20 mouse cellular contexts compared by ENCODE assay signal in the genomic region with DNA sequence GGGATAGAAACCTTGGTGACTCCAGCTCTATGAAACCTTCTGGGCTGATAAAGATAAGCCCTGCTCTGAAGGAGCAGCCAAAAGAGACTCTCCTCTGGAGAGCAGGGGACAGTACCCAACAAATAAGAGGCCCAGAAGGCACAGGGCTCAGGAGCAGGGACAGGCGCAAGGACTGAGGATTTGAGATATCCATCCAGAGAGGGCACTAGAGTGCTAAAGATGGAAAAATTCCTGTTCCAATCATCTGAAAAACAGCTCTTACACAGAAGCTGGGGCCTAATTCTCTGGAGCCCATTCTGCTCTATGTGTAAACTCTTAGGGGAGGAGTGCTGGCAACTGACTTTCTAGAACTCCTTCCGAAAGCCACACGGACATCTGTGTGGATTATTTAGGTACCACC.
DNase-seq lines count a peak whose midpoint lies in the region; ATAC-seq and TF ChIP-seq lines count a peak whose summit lies in the region.
"Had no signal": no experiment of that assay in that cellular context is flagged by ENCODE, and none has a peak within 500 bp of the region (broad histone marks: within the 10 kb centered on the region; RNA-seq: fewer than 3 reads in every experiment).

No protein-coding gene starts in this region.

- DNase-seq in heart, adult 2 months: no peak
- no peak for DNase-seq in heart, adult 11 months
- DNase-seq in left cerebral cortex, adult 2 months (ENCODE audit: extremely low spot score in 1 of 2, low spot score in 2 of 2): no peak
- DNase-seq in left cerebral cortex, postnatal 36 days (ENCODE audit: low spot score in 2 of 2): no peak
- no peak for DNase-seq in CH12.LX (ENCODE audit: extremely low read depth)
- peak; percentile 54 for DNase-seq in brain, adult 2 months (ENCODE audit: low read depth, low spot score)
- DNase-seq: cerebellum, adult 9-11 months; embryo, embryonic 11 days; gastrocnemius, postnatal 10 days; heart, postnatal 4 days; kidney, adult 18-20 months; right cerebral cortex, adult 18-20 months; thymus, postnatal 14 days had no signal

- TF ChIP-seq RAD21 in CH12.LX (IDR thresholded peaks at IDR 0.05; ENCODE audit: low read depth, low read length): peak; percentile 20

- H3K4me3 ChIP-seq in heart, adult 2 months: no peak overlapping the region
- H3K4me3 ChIP-seq in left cerebral cortex, adult 2 months: no peak overlapping the region
- H3K4me3 ChIP-seq in CH12.LX (replicated peaks in 1 of 3; ENCODE audit: low read depth in 2 of 3, low read length in 2 of 3, poor library complexity in 1 of 3): no peak overlapping the region
- H3K4me3 ChIP-seq: embryonic facial prominence, embryonic 15.5 days; heart, embryonic 15.5 days had no signal

- no peak for TF ChIP-seq POLR2A in heart, adult 2 months (IDR thresholded peaks at IDR 0.05; ENCODE audit: insufficient read depth, low read depth, low read length)
- no peak for TF ChIP-seq POLR2A in CH12.LX (IDR thresholded peaks at IDR 0.05; ENCODE audit: low read depth, low read length)

- H3K4me1 ChIP-seq in heart, adult 2 months (ENCODE audit: control insufficient read depth, insufficient read depth, low read length): no peaks in the 10 kb centered on the region
- no peaks in the 10 kb centered on the region for H3K4me1 ChIP-seq in CH12.LX (ENCODE audit: control insufficient read depth in 1 of 2, insufficient read depth in 2 of 2)

- 77% methylated on average over 3 of the region's 3 CpGs for WGBS in heart, adult 2 months

- no peaks in the 10 kb centered on the region for H3K9me3 ChIP-seq in CH12.LX (replicated peaks; ENCODE audit: low read length)
- H3K9me3 ChIP-seq: embryonic facial prominence, embryonic 15.5 days; heart, embryonic 15.5 days had no signal

- no peaks in the 10 kb centered on the region for H3K27me3 ChIP-seq in heart, adult 2 months (ENCODE audit: control insufficient read depth, insufficient read depth, low read length)
- no peaks in the 10 kb centered on the region for H3K27me3 ChIP-seq in CH12.LX (replicated peaks)
- H3K27me3 ChIP-seq: embryonic facial prominence, embryonic 15.5 days; heart, embryonic 15.5 days had no signal

- H3K9ac ChIP-seq in heart, adult 2 months (ENCODE audit: low read depth, low read length): no peak overlapping the region
- H3K9ac ChIP-seq in CH12.LX (ENCODE audit: insufficient read depth, low read depth): no peak overlapping the region
- H3K9ac ChIP-seq: embryonic facial prominence, embryonic 15.5 days; heart, embryonic 15.5 days; liver, embryonic 14.5 days had no signal

- TF ChIP-seq CTCF in heart, adult 2 months (IDR thresholded peaks at IDR 0.05): 0 out of 2 replicates have a peak, but pooled peaks have one; percentile 7
- peak; percentile 27 for TF ChIP-seq CTCF in left cerebral cortex, adult 2 months (IDR thresholded peaks at IDR 0.05)
- TF ChIP-seq CTCF in CH12.LX (conservative IDR thresholded peaks at IDR 0.05 in 1 of 2, IDR thresholded peaks at IDR 0.05 in 1 of 2; ENCODE audit: low read depth in 2 of 2, low read length in 2 of 2): peak in 1 of 2 experiments; percentile 25; a peak in 2 of 4 replicates

- no peak overlapping the region for H3K27ac ChIP-seq in heart, adult 2 months
- H3K27ac ChIP-seq in left cerebral cortex, adult 2 months: no peak overlapping the region
- no peak overlapping the region for H3K27ac ChIP-seq in CH12.LX (ENCODE audit: insufficient read depth, low read depth)
- H3K27ac ChIP-seq: embryonic facial prominence, embryonic 15.5 days; heart, embryonic 15.5 days; liver, embryonic 14.5 days had no signal

- in situ Hi-C loops in CH12.LX (cut with MboI; ENCODE audit: low pct_ligation_motif_present, low pct_unique_long_range_greater_than_20kb, low sequenced_read_pairs): no loop called here

- dilution Hi-C loops in CH12.LX (cut with MboI; ENCODE audit: extremely low pct_ligation_motif_present, extremely low pct_unique_long_range_greater_than_20kb, low sequenced_read_pairs): no loop called here

- TF ChIP-seq EP300 in heart, adult 2 months (IDR thresholded peaks at IDR 0.05; ENCODE audit: insufficient read depth, low read depth, low read length): no peak
- TF ChIP-seq EP300 in CH12.LX (IDR thresholded peaks at IDR 0.05; ENCODE audit: low read length): no peak

- no peaks in the 10 kb centered on the region for H3K36me3 ChIP-seq in heart, adult 2 months (ENCODE audit: control insufficient read depth, insufficient read depth, low read length)
- no peaks in the 10 kb centered on the region for H3K36me3 ChIP-seq in CH12.LX (replicated peaks in 1 of 2; ENCODE audit: control insufficient read depth in 1 of 2, insufficient read depth in 1 of 2, low read length in 1 of 2)
- H3K36me3 ChIP-seq: embryonic facial prominence, embryonic 15.5 days; heart, embryonic 15.5 days had no signal

- ATAC-seq in monocyte, adult 5-6 weeks (replicated peaks; ENCODE audit: insufficient number of reproducible peaks, low FRiP score, low TSS enrichment, poor library complexity, severe bottlenecking): no peak
- ATAC-seq: activated CD4-positive, CD25-positive, alpha-beta regulatory T cell, adult 4 months; hindbrain, embryonic 16.5 days; midbrain, embryonic 16.5 days had no signal

- H3K79me2 ChIP-seq in heart, adult 2 months (replicated peaks; ENCODE audit: control insufficient read depth, insufficient read depth, low read length): no peaks in the 10 kb centered on the region
- no peaks in the 10 kb centered on the region for H3K79me2 ChIP-seq in CH12.LX (replicated peaks; ENCODE audit: control insufficient read depth, extremely low read depth, insufficient read depth, poor library complexity, severe bottlenecking)

- H3K4me2 ChIP-seq in CH12.LX (ENCODE audit: insufficient read depth, low read depth, poor library complexity, severe bottlenecking): no peak overlapping the region
- H3K4me2 ChIP-seq: embryonic facial prominence, embryonic 15.5 days; heart, embryonic 15.5 days had no signal

- intact Hi-C loops in heart, adult 2 months (cut with DNase I): no loop called here
- intact Hi-C loops in left cerebral cortex, adult 2 months (cut with DNase I): no loop called here
- intact Hi-C loops in left cerebral cortex, postnatal 36 days (cut with DNase I): loop anchor here (10.0 kb wide), 2 partner anchors 232 to 332 kb away; no protein-coding TSS in a partner anchor

TF ChIP-seq in CH12.LX, 34 proteins besides CTCF, POLR2A, EP300 and RAD21:
- no peak for TF ChIP-seq NRF1 (IDR thresholded peaks at IDR 0.05; ENCODE audit: low read depth, low read length)
- TF ChIP-seq MEF2A (IDR thresholded peaks at IDR 0.05; ENCODE audit: borderline replicate concordance, low read depth, low read length): no peak
- TF ChIP-seq IRF4 (IDR thresholded peaks at IDR 0.05; ENCODE audit: low read depth, low read length): no peak
- no peak for TF ChIP-seq CHD1 (IDR thresholded peaks at IDR 0.05; ENCODE audit: low read depth, low read length)
- TF ChIP-seq USF2 (conservative IDR thresholded peaks at IDR 0.05; ENCODE audit: low read depth, low read length): no peak
- TF ChIP-seq ZMIZ1 (IDR thresholded peaks at IDR 0.05; ENCODE audit: low read depth, low read length): no peak
- no peak for TF ChIP-seq CHD2 (IDR thresholded peaks at IDR 0.05; ENCODE audit: low read length)
- TF ChIP-seq MAFK (IDR thresholded peaks at IDR 0.05; ENCODE audit: insufficient replicate concordance, low read length): no peak
- no peak for TF ChIP-seq RCOR1 (conservative IDR thresholded peaks at IDR 0.05; ENCODE audit: low read depth, low read length)
- TF ChIP-seq ZC3H11A (IDR thresholded peaks at IDR 0.05; ENCODE audit: low read depth, low read length): no peak
- no peak for TF ChIP-seq HCFC1 (IDR thresholded peaks at IDR 0.05; ENCODE audit: low read depth, low read length)
- TF ChIP-seq ELF1 (IDR thresholded peaks at IDR 0.05; ENCODE audit: low read depth, low read length): no peak
- TF ChIP-seq TBP (conservative IDR thresholded peaks at IDR 0.05; ENCODE audit: low read depth, low read length): no peak
- TF ChIP-seq SMC3 (IDR thresholded peaks at IDR 0.05; ENCODE audit: low read depth, low read length): no peak; the same call in 1 of the 2 replicates
- no peak for TF ChIP-seq UBTF (IDR thresholded peaks at IDR 0.05; ENCODE audit: low read depth, low read length)
- no peak for TF ChIP-seq ZNF384 (IDR thresholded peaks at IDR 0.05; ENCODE audit: low read depth, low read length)
- TF ChIP-seq MXI1 (IDR thresholded peaks at IDR 0.05; ENCODE audit: low read depth, low read length): no peak
